Mouse (Mus musculus): ENCODE data around the gene Trp53bp2. TPM values are rescaled to one million over a fixed set of nuclear protein-coding genes. Genes with fewer than 3 reads are reported as not detected.
A peak's percentile ranks its signal among the peaks of the same experiment; 100 is the strongest.

Gene Trp53bp2
- polyA plus RNA-seq, 1 experiment from 2014 or later = 22.4 TPM

DNA sequence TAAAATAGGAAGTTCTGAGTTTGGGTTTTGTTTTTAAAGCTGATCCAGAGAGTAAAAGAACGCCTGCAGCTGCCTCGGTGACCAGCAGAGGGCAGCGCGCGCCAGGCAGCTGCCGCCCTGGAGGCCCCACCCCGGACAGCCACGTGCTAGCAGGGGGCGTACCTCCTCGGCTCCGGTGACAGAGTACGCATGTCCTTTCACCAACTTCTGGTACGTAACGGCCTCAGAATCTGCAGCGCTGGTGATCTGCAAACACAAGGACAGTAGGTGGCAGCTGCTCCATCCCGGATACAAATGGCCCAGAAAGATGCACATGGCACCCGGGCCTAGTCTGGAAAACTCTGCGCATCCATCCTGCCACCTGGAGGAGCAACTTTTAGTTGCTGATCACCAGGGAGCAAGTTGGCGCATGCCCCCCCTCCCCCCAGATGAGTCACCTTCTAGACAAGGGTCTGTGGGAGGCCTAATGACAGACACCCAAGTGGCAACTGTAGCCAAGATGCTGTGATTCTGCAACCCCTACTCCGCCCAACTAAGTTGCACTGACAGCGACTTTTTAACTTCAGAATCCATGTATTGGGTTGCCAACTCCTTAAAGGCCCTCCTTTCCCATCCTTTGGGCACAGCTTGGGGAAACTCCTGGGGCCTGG is 81.0 kb downstream of the Trp53bp2 start:
- Histone ChIP-seq H3K36me3 (ENCODE audit: control insufficient read depth, insufficient read depth, low read length) (peaks cover 26% of the 10 kb centered on the region), H3K4me3 (ENCODE audit: low read length) (no peak overlapping the region; the same call in 1 of the 2 replicates), H3K4me1 (replicated peaks; ENCODE audit: control insufficient read depth, insufficient read depth, low read length) (peaks cover 12% of the 10 kb centered on the region), H3K9me3 (ENCODE audit: control insufficient read depth, low read length) (no peaks in the 10 kb centered on the region), H3K27me3 (ENCODE audit: control insufficient read depth, insufficient read depth, low read depth, low read length) (no peaks in the 10 kb centered on the region), H3K27ac (ENCODE audit: low read length) (peak overlapping the region; percentile 1; the same call in 1 of the 2 replicates), H3K9ac (ENCODE audit: low read length) (no peak overlapping the region), H3K4me2 (ENCODE audit: low read depth, low read length) (peak overlapping the region; percentile 27; the same call in 1 of the 2 replicates)
- 9% methylated on average over 21 of the region's 21 CpGs for WGBS
- peak; percentile 97 for ATAC-seq (ENCODE audit: low read depth)

- Histone ChIP-seq H3K36me3 (ENCODE audit: control insufficient read depth, insufficient read depth, low read length) (peaks cover 21% of the 10 kb centered on the region), H3K27me3 (ENCODE audit: control insufficient read depth, insufficient read depth, low read depth, low read length) (no peaks in the 10 kb centered on the region), H3K9me3 (ENCODE audit: control insufficient read depth, low read length) (no peaks in the 10 kb centered on the region), H3K4me3 (ENCODE audit: low read length) (no peak overlapping the region), H3K4me2 (ENCODE audit: low read depth, low read length) (no peak overlapping the region), H3K9ac (ENCODE audit: low read length) (no peak overlapping the region), H3K4me1 (replicated peaks; ENCODE audit: control insufficient read depth, insufficient read depth, low read length) (peaks cover 15% of the 10 kb centered on the region), H3K27ac (ENCODE audit: low read length) (no peak overlapping the region)
- ATAC-seq (ENCODE audit: low read depth) = no peak
- 69% methylated on average over 7 of the region's 7 CpGs for WGBS
Measured at GRCm38 (mm10) chr1:182490568-182490967, 81.6 kb downstream of the Trp53bp2 start.

- H3K4me1 ChIP-seq (replicated peaks; ENCODE audit: control insufficient read depth, insufficient read depth, low read length) = peaks cover 22% of the 10 kb centered on the region
- H3K9me3 ChIP-seq (ENCODE audit: control insufficient read depth, low read length) = no peaks in the 10 kb centered on the region
- no peak overlapping the region for H3K27ac ChIP-seq (ENCODE audit: low read length)
- H3K36me3 ChIP-seq (ENCODE audit: control insufficient read depth, insufficient read depth, low read length) = peaks cover 16% of the 10 kb centered on the region
- no peak for ATAC-seq (ENCODE audit: low read depth)
- no peak overlapping the region for H3K4me2 ChIP-seq (ENCODE audit: low read depth, low read length)
- WGBS = 81% methylated on average over 6 of the region's 6 CpGs
- H3K27me3 ChIP-seq (ENCODE audit: control insufficient read depth, insufficient read depth, low read depth, low read length) = no peaks in the 10 kb centered on the region
- H3K4me3 ChIP-seq (ENCODE audit: low read length) = no peak overlapping the region
- H3K9ac ChIP-seq (ENCODE audit: low read length) = no peak overlapping the region
Measured at GRCm38 (mm10) chr1:182491839-182492238, 82.9 kb downstream of the Trp53bp2 start.

DNA sequence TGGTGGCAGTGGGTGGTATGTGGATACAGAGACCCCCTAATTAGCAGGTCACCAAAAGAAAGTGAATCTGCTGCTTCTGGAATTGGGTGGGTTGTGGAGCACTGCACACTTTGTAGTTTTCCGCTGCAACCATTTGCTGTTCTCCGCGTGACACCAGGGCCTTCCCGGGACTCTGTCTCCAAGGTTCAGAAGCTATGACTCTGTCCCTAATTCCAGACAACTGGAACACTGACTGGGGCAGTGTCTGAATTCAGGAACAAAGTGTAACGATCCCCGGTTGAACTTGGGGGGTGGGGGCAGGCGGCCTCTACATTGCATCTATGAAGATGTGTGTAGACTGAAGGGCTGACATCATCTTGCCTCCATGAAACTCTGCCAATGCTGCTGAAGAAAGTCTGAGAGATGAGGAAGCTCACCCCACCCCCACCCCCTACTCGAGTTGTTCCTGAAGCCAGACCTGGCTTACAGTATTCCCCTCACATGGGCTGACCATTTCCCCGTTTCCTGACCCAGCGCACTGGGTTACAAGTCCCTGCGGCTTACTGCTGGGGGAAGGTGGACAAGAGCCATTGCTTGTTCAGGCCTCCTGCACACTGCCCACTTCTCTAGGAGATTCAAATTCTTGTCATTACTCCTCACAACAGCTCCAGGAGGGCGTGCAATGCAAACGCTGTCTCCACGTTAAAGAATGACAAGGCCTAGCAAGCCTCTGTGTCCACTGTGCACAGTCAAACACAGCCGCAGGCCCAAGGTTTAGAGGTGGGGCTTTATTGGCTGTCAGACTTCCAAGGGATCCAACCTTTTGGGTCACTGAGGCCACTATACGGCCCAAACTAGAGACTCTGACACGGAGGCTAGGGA is 85.5 kb downstream of the Trp53bp2 start:
- H3K9me3 ChIP-seq (ENCODE audit: control insufficient read depth, low read length) = no peaks in the 10 kb centered on the region
- no peak overlapping the region for H3K4me3 ChIP-seq (ENCODE audit: low read length)
- H3K9ac ChIP-seq (ENCODE audit: low read length) = peak overlapping the region; percentile 4; the same call in 1 of the 2 replicates
- no peak overlapping the region for H3K4me2 ChIP-seq (ENCODE audit: low read depth, low read length)
- H3K4me1 ChIP-seq (replicated peaks; ENCODE audit: control insufficient read depth, insufficient read depth, low read length) = peaks cover 38% of the 10 kb centered on the region
- no peaks in the 10 kb centered on the region for H3K27me3 ChIP-seq (ENCODE audit: control insufficient read depth, insufficient read depth, low read depth, low read length)
- peak overlapping the region; percentile 35 for H3K27ac ChIP-seq (ENCODE audit: low read length)
- ATAC-seq (ENCODE audit: low read depth) = no peak
- H3K36me3 ChIP-seq (ENCODE audit: control insufficient read depth, insufficient read depth, low read length) = peaks cover 3% of the 10 kb centered on the region; the same call in 1 of the 2 replicates
- WGBS = 55% methylated on average over 17 of the region's 17 CpGs

DNA sequence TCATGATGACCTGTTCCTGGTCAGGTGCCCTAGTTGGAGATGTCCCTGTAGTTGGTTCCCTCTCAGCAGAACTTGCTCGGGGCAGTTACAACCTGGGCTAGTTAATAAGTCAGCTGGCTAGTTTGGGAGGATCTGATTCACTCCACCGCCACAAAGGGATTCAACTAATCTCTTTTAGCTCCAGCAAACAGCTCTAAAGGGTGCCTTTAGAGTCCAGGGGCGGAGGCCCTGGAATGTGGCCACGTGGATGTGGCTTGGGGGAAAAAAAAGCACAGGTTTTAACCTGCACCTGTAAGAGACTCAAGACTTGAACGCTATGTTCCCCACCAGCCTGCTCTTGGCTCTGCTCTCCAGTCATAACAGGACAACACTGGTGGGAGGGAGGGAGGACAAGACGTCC is 87.7 kb downstream of the Trp53bp2 start:
- peak overlapping the region; percentile 34 for H3K27ac ChIP-seq (ENCODE audit: low read length)

GRCm38 (mm10) chr1:182497736-182498135 is 88.8 kb downstream of the Trp53bp2 start:
- 49% methylated on average over 4 of the region's 4 CpGs for WGBS
- Histone ChIP-seq H3K4me3 (ENCODE audit: low read length) (no peak overlapping the region), H3K4me1 (replicated peaks; ENCODE audit: control insufficient read depth, insufficient read depth, low read length) (peaks cover 47% of the 10 kb centered on the region), H3K9ac (ENCODE audit: low read length) (no peak overlapping the region), H3K27ac (ENCODE audit: low read length) (peak overlapping the region; percentile 41; the same call in 1 of the 2 replicates), H3K9me3 (ENCODE audit: control insufficient read depth, low read length) (no peaks in the 10 kb centered on the region), H3K4me2 (ENCODE audit: low read depth, low read length) (no peak overlapping the region), H3K36me3 (ENCODE audit: control insufficient read depth, insufficient read depth, low read length) (no peaks in the 10 kb centered on the region), H3K27me3 (ENCODE audit: control insufficient read depth, insufficient read depth, low read depth, low read length) (no peaks in the 10 kb centered on the region)
- no peak for ATAC-seq (ENCODE audit: low read depth)

More for the DNA sequence above, 87.7 kb downstream of the Trp53bp2 start:
- ATAC-seq (ENCODE audit: low read depth) = peak; percentile 7; the same call in 1 of the 2 replicates
- no peaks in the 10 kb centered on the region for H3K9me3 ChIP-seq (ENCODE audit: control insufficient read depth, low read length)
- no peak overlapping the region for H3K9ac ChIP-seq (ENCODE audit: low read length)
- H3K27me3 ChIP-seq (ENCODE audit: control insufficient read depth, insufficient read depth, low read depth, low read length) = no peaks in the 10 kb centered on the region
- WGBS = 58% methylated on average over 6 of the region's 6 CpGs
- H3K36me3 ChIP-seq (ENCODE audit: control insufficient read depth, insufficient read depth, low read length) = peaks cover 2% of the 10 kb centered on the region; the same call in 1 of the 2 replicates
- H3K4me1 ChIP-seq (replicated peaks; ENCODE audit: control insufficient read depth, insufficient read depth, low read length) = peaks cover 47% of the 10 kb centered on the region
- no peak overlapping the region for H3K4me2 ChIP-seq (ENCODE audit: low read depth, low read length)
- no peak overlapping the region for H3K4me3 ChIP-seq (ENCODE audit: low read length)

DNA sequence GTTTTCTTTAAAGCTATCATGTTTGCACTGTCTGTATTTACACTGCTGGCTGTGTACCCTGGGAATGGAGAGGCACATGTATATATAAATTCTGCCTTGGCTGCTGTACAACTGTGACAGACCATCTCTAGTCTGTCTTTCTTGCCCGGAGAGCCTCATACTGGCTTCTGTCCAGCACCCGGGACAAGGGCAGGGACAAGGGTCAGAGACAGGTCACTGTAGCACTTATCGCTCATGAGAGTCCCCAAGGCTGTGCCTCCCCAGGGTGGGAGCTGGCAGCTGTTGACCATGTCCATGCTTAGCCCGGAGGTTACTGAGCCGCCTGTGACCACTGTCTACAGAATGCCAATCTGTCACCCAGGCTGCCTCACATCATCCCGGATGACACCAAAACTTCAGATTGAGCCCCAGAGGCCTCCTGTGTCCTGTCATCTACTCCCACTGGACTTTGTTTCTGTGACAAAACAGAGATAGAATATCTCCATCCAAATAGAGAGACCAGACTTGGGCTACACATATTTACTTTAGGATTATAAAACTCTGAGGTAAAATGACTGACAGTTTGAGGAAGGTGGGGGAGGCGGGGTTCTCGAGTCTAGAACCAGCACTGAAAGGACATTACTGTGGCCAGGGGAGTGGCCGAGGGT is 90.6 kb downstream of the Trp53bp2 start:
- Histone ChIP-seq H3K27ac (ENCODE audit: low read length) (peak overlapping the region; percentile 48), H3K9me3 (ENCODE audit: control insufficient read depth, low read length) (no peaks in the 10 kb centered on the region), H3K9ac (ENCODE audit: low read length) (no peak overlapping the region), H3K4me2 (ENCODE audit: low read depth, low read length) (no peak overlapping the region), H3K36me3 (ENCODE audit: control insufficient read depth, insufficient read depth, low read length) (no peaks in the 10 kb centered on the region), H3K4me1 (replicated peaks; ENCODE audit: control insufficient read depth, insufficient read depth, low read length) (peaks cover 51% of the 10 kb centered on the region), H3K4me3 (ENCODE audit: low read length) (no peak overlapping the region), H3K27me3 (ENCODE audit: control insufficient read depth, insufficient read depth, low read depth, low read length) (no peaks in the 10 kb centered on the region)
- ATAC-seq (ENCODE audit: low read depth) = peak; percentile 76
- 33% methylated on average over 9 of the region's 9 CpGs for WGBS

DNA sequence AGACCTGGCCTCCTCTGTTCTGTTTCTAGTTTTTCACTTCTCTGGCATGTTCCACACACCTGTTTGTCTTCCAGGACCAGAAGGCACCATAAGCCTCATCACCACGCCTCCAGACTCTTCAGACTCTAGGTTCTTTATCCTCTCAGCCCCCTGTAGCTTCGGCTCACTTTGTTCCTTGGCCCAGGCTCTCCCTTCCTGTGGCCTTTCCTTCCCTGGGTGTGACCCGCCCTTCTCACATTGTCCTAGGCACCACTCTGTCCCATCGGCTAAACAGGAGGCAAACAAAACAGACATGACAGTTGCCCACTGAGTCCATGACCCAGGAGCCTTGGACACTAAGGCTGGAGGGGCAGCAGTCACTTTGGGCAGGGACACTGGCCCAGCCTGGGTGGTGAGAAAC is 91.3 kb downstream of the Trp53bp2 start:
- no peak for ATAC-seq (ENCODE audit: low read depth)
- H3K4me3 ChIP-seq (ENCODE audit: low read length) = no peak overlapping the region
- H3K36me3 ChIP-seq (ENCODE audit: control insufficient read depth, insufficient read depth, low read length) = no peaks in the 10 kb centered on the region; the same call in 1 of the 2 replicates
- H3K4me2 ChIP-seq (ENCODE audit: low read depth, low read length) = no peak overlapping the region
- H3K27me3 ChIP-seq (ENCODE audit: control insufficient read depth, insufficient read depth, low read depth, low read length) = no peaks in the 10 kb centered on the region
- 61% methylated on average over 4 of the region's 4 CpGs for WGBS
- H3K27ac ChIP-seq (ENCODE audit: low read length) = peak overlapping the region; percentile 48
- H3K4me1 ChIP-seq (replicated peaks; ENCODE audit: control insufficient read depth, insufficient read depth, low read length) = peaks cover 47% of the 10 kb centered on the region
- no peaks in the 10 kb centered on the region for H3K9me3 ChIP-seq (ENCODE audit: control insufficient read depth, low read length)
- no peak overlapping the region for H3K9ac ChIP-seq (ENCODE audit: low read length)

DNA sequence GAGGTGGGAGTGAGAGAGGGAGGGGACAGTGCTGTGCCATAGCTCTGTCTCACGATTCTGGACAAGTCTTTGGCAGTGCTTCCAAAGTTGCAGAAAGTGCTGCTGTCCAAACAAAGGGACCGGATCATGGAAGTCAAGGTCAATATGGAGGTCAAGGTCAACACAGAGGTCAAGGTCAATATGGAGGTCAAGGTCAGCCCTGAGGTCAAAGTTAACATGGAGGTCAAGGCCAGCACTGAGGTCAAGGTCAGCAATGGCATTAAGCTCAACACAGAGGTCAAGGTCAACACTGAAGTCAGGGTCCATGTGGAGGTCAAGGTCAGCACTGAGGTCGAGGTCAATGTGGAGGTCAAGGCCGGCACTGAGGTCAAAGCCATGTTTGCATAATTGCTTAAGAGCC is 91.9 kb downstream of the Trp53bp2 start:
- 76% methylated on average over 4 of the region's 4 CpGs for WGBS
- H3K4me2 ChIP-seq (ENCODE audit: low read depth, low read length) = no peak overlapping the region
- no peak overlapping the region for H3K9ac ChIP-seq (ENCODE audit: low read length)
- H3K36me3 ChIP-seq (ENCODE audit: control insufficient read depth, insufficient read depth, low read length) = no peaks in the 10 kb centered on the region; the same call in 1 of the 2 replicates
- no peaks in the 10 kb centered on the region for H3K9me3 ChIP-seq (ENCODE audit: control insufficient read depth, low read length)
- no peaks in the 10 kb centered on the region for H3K27me3 ChIP-seq (ENCODE audit: control insufficient read depth, insufficient read depth, low read depth, low read length)
- H3K4me3 ChIP-seq (ENCODE audit: low read length) = no peak overlapping the region
- H3K4me1 ChIP-seq (replicated peaks; ENCODE audit: control insufficient read depth, insufficient read depth, low read length) = peaks cover 50% of the 10 kb centered on the region
- peak overlapping the region; percentile 48; the same call in 1 of the 2 replicates for H3K27ac ChIP-seq (ENCODE audit: low read length)
- no peak for ATAC-seq (ENCODE audit: low read depth)
